Mouse (Mus musculus) embryonic fibroblast, embryonic 13.5 days (primary cell): ENCODE measurements around the gene Cacng3.

ENCODE experiments used
- CTCF ChIP-seq: IDR thresholded peaks from 2 replicates; pipeline ENCODE4 v1.5.1; 2011; ENCODE audit warnings: mild to moderate bottlenecking, control low read depth, low read length, moderate library complexity, borderline replicate concordance; ENCODE audit not compliant: insufficient read depth
- POLR2A ChIP-seq: IDR thresholded peaks from 2 replicates; pipeline ENCODE4 v1.6.1; 2011; ENCODE audit warnings: low read depth, mild to moderate bottlenecking, control low read depth, low read length, moderate library complexity

- no peak for TF ChIP-seq CTCF
- no peak for TF ChIP-seq POLR2A
Observed at GRCm38 (mm10) chr7:122675207-122675606, 4.9 kb downstream of the Cacng3 start.
